Mouse (Mus musculus): ENCODE measurements at regions not wholly inside any gene's neighbourhood (a gene's known extent, or its start where the extent isn't known, plus 50 kb on each side); places are given as distances from the start of the nearest gene placed in this dataset.
A peak's percentile ranks its signal among the peaks of the same experiment; 100 is the strongest.

- H3K27ac ChIP-seq (ENCODE audit: insufficient read depth, low read depth, low read length) = no peak overlapping the region
- TF ChIP-seq POLR2A (IDR thresholded peaks at IDR 0.05; ENCODE audit: borderline replicate concordance, low read depth, low read length) (no peak), CTCF (IDR thresholded peaks at IDR 0.05; ENCODE audit: low read depth, low read length) (no peak)
- peaks cover 36% of the 10 kb centered on the region for H3K4me1 ChIP-seq (ENCODE audit: control insufficient read depth, insufficient read depth, low read length)
- H3K4me3 ChIP-seq (ENCODE audit: insufficient read depth, low read length) = no peak overlapping the region
Measured at GRCm38 (mm10) chr8:126667721-126668656, 74.2 kb upstream of the Irf2bp2 start.

- H3K4me3 ChIP-seq (ENCODE audit: insufficient read depth, low read length) = 0 out of 2 replicates have a peak overlapping the region, but pooled peaks have one; percentile 1
- H3K4me1 ChIP-seq (ENCODE audit: control insufficient read depth, insufficient read depth, low read length) = peaks cover 43% of the 10 kb centered on the region
- peak overlapping the region; percentile 86 for H3K27ac ChIP-seq (ENCODE audit: insufficient read depth, low read depth, low read length)
- no peak for TF ChIP-seq CTCF (IDR thresholded peaks at IDR 0.05; ENCODE audit: low read depth, low read length)
- no peak for TF ChIP-seq POLR2A (IDR thresholded peaks at IDR 0.05; ENCODE audit: borderline replicate concordance, low read depth, low read length)
Measured at GRCm38 (mm10) chr8:126667086-126667720, 73.4 kb upstream of the Irf2bp2 start.

- Histone ChIP-seq H3K27ac (ENCODE audit: insufficient read depth, low read depth, low read length) (peak overlapping the region; percentile 94), H3K4me3 (ENCODE audit: insufficient read depth, low read length) (peak overlapping the region; percentile 7; the same call in 1 of the 2 replicates), H3K4me1 (ENCODE audit: control insufficient read depth, insufficient read depth, low read length) (peaks cover 45% of the 10 kb centered on the region)
- TF ChIP-seq POLR2A (IDR thresholded peaks at IDR 0.05; ENCODE audit: borderline replicate concordance, low read depth, low read length) (no peak), CTCF (IDR thresholded peaks at IDR 0.05; ENCODE audit: low read depth, low read length) (no peak)
Measured at GRCm38 (mm10) chr8:126666327-126667085, 72.7 kb upstream of the Irf2bp2 start.

GRCm38 (mm10) chr8:126665581-126666241 is 71.9 kb upstream of the Irf2bp2 start:
- H3K27ac ChIP-seq (ENCODE audit: insufficient read depth, low read depth, low read length) = peak overlapping the region; percentile 94
- H3K4me3 ChIP-seq (ENCODE audit: insufficient read depth, low read length) = peak overlapping the region; percentile 61
- TF ChIP-seq POLR2A (IDR thresholded peaks at IDR 0.05; ENCODE audit: borderline replicate concordance, low read depth, low read length) (no peak), CTCF (IDR thresholded peaks at IDR 0.05; ENCODE audit: low read depth, low read length) (no peak)
- peaks cover 52% of the 10 kb centered on the region for H3K4me1 ChIP-seq (ENCODE audit: control insufficient read depth, insufficient read depth, low read length)

- TF ChIP-seq CTCF (IDR thresholded peaks at IDR 0.05; ENCODE audit: low read depth, low read length) (no peak), POLR2A (IDR thresholded peaks at IDR 0.05; ENCODE audit: borderline replicate concordance, low read depth, low read length) (no peak)
- Histone ChIP-seq H3K4me3 (ENCODE audit: insufficient read depth, low read length) (no peak overlapping the region), H3K4me1 (ENCODE audit: control insufficient read depth, insufficient read depth, low read length) (peaks cover 59% of the 10 kb centered on the region), H3K27ac (ENCODE audit: insufficient read depth, low read depth, low read length) (no peak overlapping the region; the same call in 1 of the 2 replicates)
Measured at GRCm38 (mm10) chr8:126664891-126665290, 71.1 kb upstream of the Irf2bp2 start.

- Histone ChIP-seq H3K4me1 (ENCODE audit: control insufficient read depth, insufficient read depth, low read length) (peaks cover 63% of the 10 kb centered on the region), H3K4me3 (ENCODE audit: insufficient read depth, low read length) (no peak overlapping the region), H3K27ac (ENCODE audit: insufficient read depth, low read depth, low read length) (no peak overlapping the region)
- TF ChIP-seq CTCF (IDR thresholded peaks at IDR 0.05; ENCODE audit: low read depth, low read length) (no peak), POLR2A (IDR thresholded peaks at IDR 0.05; ENCODE audit: borderline replicate concordance, low read depth, low read length) (no peak)
Measured at GRCm38 (mm10) chr8:126662797-126663784, 69.3 kb upstream of the Irf2bp2 start.

- TF ChIP-seq CTCF (IDR thresholded peaks at IDR 0.05; ENCODE audit: low read depth, low read length) (no peak), POLR2A (IDR thresholded peaks at IDR 0.05; ENCODE audit: borderline replicate concordance, low read depth, low read length) (no peak)
- peaks cover 53% of the 10 kb centered on the region for H3K4me1 ChIP-seq (ENCODE audit: control insufficient read depth, insufficient read depth, low read length)
- no peak overlapping the region for H3K27ac ChIP-seq (ENCODE audit: insufficient read depth, low read depth, low read length)
- H3K4me3 ChIP-seq (ENCODE audit: insufficient read depth, low read length) = no peak overlapping the region
Measured at GRCm38 (mm10) chr8:126662151-126662550, 68.4 kb upstream of the Irf2bp2 start.

- no peak for TF ChIP-seq CTCF (IDR thresholded peaks at IDR 0.05; ENCODE audit: low read depth, low read length)
- no peak overlapping the region for H3K27ac ChIP-seq (ENCODE audit: insufficient read depth, low read depth, low read length)
- H3K4me1 ChIP-seq (ENCODE audit: control insufficient read depth, insufficient read depth, low read length) = peaks cover 48% of the 10 kb centered on the region
- no peak overlapping the region for H3K4me3 ChIP-seq (ENCODE audit: insufficient read depth, low read length)
Measured at GRCm38 (mm10) chr8:126661511-126662142, 67.8 kb upstream of the Irf2bp2 start.

Measured in bone marrow macrophage, adult 2 months (primary cell).